Mouse (Mus musculus): ENCODE measurements at regions not wholly inside any gene's neighbourhood (a gene's known extent, or its start where the extent isn't known, plus 50 kb on each side); places are given as distances from the start of the nearest gene placed in this dataset.

GRCm38 (mm10) chr17:61696717-61697116, 1184.4 kb downstream of the Efna5 start:
- H3K27ac ChIP-seq, result no peak overlapping the region
- DNase-seq (ENCODE audit: low spot score), result no peak
- H3K36me3 ChIP-seq (replicated peaks; ENCODE audit: control insufficient read depth, insufficient read depth), result no peaks in the 10 kb centered on the region
- H3K9me3 ChIP-seq (ENCODE audit: control insufficient read depth, low read length), result no peaks in the 10 kb centered on the region
- ATAC-seq (ENCODE audit: low FRiP score), result no peak
- H3K4me3 ChIP-seq (replicated peaks; ENCODE audit: low read length), result no peak overlapping the region
- H3K4me2 ChIP-seq (replicated peaks), result no peak overlapping the region
- no peaks in the 10 kb centered on the region for H3K27me3 ChIP-seq (ENCODE audit: control insufficient read depth, insufficient read depth, low read length)
- 92% methylated on average over 2 of the region's 2 CpGs for WGBS
- no peaks in the 10 kb centered on the region for H3K4me1 ChIP-seq (replicated peaks; ENCODE audit: control insufficient read depth, insufficient read depth, low read length)
- no peak overlapping the region for H3K9ac ChIP-seq

DNA sequence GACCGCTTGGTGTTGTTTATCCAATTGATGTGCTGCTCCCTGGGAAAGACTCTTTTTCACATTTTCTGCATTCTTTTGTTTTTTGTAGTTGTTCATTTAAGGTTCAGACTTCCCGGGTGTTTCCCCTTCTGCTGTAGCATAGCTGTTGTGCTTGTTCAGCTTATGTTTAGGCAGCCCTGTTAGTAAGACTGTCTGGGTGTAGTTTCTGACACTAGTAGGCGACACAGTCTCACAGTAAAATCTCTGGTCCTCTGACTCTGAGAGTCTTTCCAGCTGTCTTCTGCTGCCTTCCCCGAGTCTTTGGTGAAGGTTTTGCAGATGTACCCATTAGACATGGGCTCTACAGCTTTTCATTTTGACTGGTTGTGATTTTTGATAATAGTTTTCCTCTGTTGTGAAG, 1194.8 kb downstream of the Efna5 start:
- no peaks in the 10 kb centered on the region for H3K4me1 ChIP-seq (replicated peaks; ENCODE audit: control insufficient read depth, insufficient read depth, low read length)
- WGBS, result 77% methylated on average over 4 of the region's 4 CpGs
- no peaks in the 10 kb centered on the region for H3K36me3 ChIP-seq (replicated peaks; ENCODE audit: control insufficient read depth, insufficient read depth)
- no peak overlapping the region for H3K9ac ChIP-seq
- H3K27ac ChIP-seq, result no peak overlapping the region
- no peaks in the 10 kb centered on the region for H3K27me3 ChIP-seq (ENCODE audit: control insufficient read depth, insufficient read depth, low read length)
- DNase-seq (ENCODE audit: low spot score), result no peak
- no peaks in the 10 kb centered on the region for H3K9me3 ChIP-seq (ENCODE audit: control insufficient read depth, low read length)
- H3K4me2 ChIP-seq (replicated peaks), result no peak overlapping the region
- no peak for ATAC-seq (ENCODE audit: low FRiP score)
- no peak overlapping the region for H3K4me3 ChIP-seq (replicated peaks; ENCODE audit: low read length)

- DNase-seq (ENCODE audit: low spot score) (no peak), ATAC-seq (ENCODE audit: low FRiP score) (no peak)
- 88% methylated on average over 1 of the region's 1 CpGs for WGBS
- no peaks in the 10 kb centered on the region for H3K4me1 ChIP-seq (replicated peaks; ENCODE audit: control insufficient read depth, insufficient read depth, low read length)
- no peak overlapping the region for H3K9ac ChIP-seq
- H3K4me2 ChIP-seq (replicated peaks), result no peak overlapping the region
- no peak overlapping the region for H3K4me3 ChIP-seq (replicated peaks; ENCODE audit: low read length)
- no peak overlapping the region for H3K27ac ChIP-seq
- H3K36me3 ChIP-seq (replicated peaks; ENCODE audit: control insufficient read depth, insufficient read depth), result no peaks in the 10 kb centered on the region
- no peaks in the 10 kb centered on the region for H3K9me3 ChIP-seq (ENCODE audit: control insufficient read depth, low read length)
- H3K27me3 ChIP-seq (ENCODE audit: control insufficient read depth, insufficient read depth, low read length), result no peaks in the 10 kb centered on the region
Observed at GRCm38 (mm10) chr17:61684524-61684923, 1196.6 kb downstream of the Efna5 start.

GRCm38 (mm10) chr17:61670651-61671050, 1210.5 kb downstream of the Efna5 start:
- H3K9ac ChIP-seq, result no peak overlapping the region
- DNase-seq (ENCODE audit: low spot score) (no peak), ATAC-seq (ENCODE audit: low FRiP score) (no peak)
- H3K9me3 ChIP-seq (ENCODE audit: control insufficient read depth, low read length), result no peaks in the 10 kb centered on the region
- no peaks in the 10 kb centered on the region for H3K36me3 ChIP-seq (replicated peaks; ENCODE audit: control insufficient read depth, insufficient read depth)
- WGBS, result 91% methylated on average over 1 of the region's 1 CpGs
- no peak overlapping the region for H3K27ac ChIP-seq
- no peaks in the 10 kb centered on the region for H3K4me1 ChIP-seq (replicated peaks; ENCODE audit: control insufficient read depth, insufficient read depth, low read length)
- H3K4me3 ChIP-seq (replicated peaks; ENCODE audit: low read length), result no peak overlapping the region
- H3K4me2 ChIP-seq (replicated peaks), result no peak overlapping the region
- H3K27me3 ChIP-seq (ENCODE audit: control insufficient read depth, insufficient read depth, low read length), result no peaks in the 10 kb centered on the region

DNA sequence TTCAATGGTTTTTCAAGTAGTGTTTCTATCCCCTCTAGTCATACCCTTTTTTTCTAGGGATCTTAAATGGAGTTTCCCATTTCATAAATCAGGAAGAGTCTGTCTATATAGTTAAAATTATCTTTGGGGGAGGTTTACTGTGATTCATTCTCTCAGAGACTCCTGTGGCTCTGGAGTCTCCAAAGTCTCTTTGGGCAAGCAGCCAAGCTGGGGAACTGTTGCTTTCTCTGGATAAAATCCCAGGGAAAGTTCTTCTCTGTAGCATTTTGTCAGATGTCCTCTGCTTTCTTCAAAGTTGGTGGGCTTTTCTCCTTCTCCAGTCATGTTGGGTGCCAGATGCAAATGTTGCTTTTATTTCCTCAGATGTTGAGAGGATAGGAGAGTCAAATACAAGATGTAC, 1213.7 kb downstream of the Efna5 start:
- H3K4me3 ChIP-seq (replicated peaks; ENCODE audit: low read length), result no peak overlapping the region
- no peaks in the 10 kb centered on the region for H3K9me3 ChIP-seq (ENCODE audit: control insufficient read depth, low read length)
- no peaks in the 10 kb centered on the region for H3K27me3 ChIP-seq (ENCODE audit: control insufficient read depth, insufficient read depth, low read length)
- H3K4me1 ChIP-seq (replicated peaks; ENCODE audit: control insufficient read depth, insufficient read depth, low read length), result no peaks in the 10 kb centered on the region
- no peak overlapping the region for H3K27ac ChIP-seq
- H3K36me3 ChIP-seq (replicated peaks; ENCODE audit: control insufficient read depth, insufficient read depth), result no peaks in the 10 kb centered on the region
- H3K4me2 ChIP-seq (replicated peaks), result no peak overlapping the region
- DNase-seq (ENCODE audit: low spot score), result no peak
- no peak for ATAC-seq (ENCODE audit: low FRiP score)
- H3K9ac ChIP-seq, result no peak overlapping the region

DNA sequence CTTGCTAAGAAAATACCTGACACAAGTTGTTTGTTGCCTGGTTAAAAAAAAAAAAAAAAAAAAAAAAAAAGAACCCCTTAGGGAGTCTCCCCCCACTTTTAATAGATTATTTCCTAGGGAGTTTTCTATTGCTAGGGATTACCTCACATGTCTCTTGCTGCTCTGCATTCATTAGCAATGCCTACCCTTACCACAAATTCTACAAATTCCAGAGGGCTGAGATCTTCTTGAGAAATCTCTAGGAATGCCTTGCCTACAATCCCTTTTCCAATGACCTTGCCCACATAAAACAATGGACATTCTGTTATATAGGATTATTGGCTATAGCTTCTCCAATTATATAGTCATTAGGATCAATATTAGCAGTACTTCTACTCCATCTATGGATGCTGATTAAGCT, 1216.2 kb downstream of the Efna5 start:
- H3K27me3 ChIP-seq (ENCODE audit: control insufficient read depth, insufficient read depth, low read length), result no peaks in the 10 kb centered on the region
- no peaks in the 10 kb centered on the region for H3K4me1 ChIP-seq (replicated peaks; ENCODE audit: control insufficient read depth, insufficient read depth, low read length)
- H3K9me3 ChIP-seq (ENCODE audit: control insufficient read depth, low read length), result no peaks in the 10 kb centered on the region
- DNase-seq (ENCODE audit: low spot score) (no peak), ATAC-seq (ENCODE audit: low FRiP score) (no peak)
- H3K4me3 ChIP-seq (replicated peaks; ENCODE audit: low read length), result no peak overlapping the region
- H3K27ac ChIP-seq, result no peak overlapping the region
- no peaks in the 10 kb centered on the region for H3K36me3 ChIP-seq (replicated peaks; ENCODE audit: control insufficient read depth, insufficient read depth)
- no peak overlapping the region for H3K4me2 ChIP-seq (replicated peaks)
- no peak overlapping the region for H3K9ac ChIP-seq

DNA sequence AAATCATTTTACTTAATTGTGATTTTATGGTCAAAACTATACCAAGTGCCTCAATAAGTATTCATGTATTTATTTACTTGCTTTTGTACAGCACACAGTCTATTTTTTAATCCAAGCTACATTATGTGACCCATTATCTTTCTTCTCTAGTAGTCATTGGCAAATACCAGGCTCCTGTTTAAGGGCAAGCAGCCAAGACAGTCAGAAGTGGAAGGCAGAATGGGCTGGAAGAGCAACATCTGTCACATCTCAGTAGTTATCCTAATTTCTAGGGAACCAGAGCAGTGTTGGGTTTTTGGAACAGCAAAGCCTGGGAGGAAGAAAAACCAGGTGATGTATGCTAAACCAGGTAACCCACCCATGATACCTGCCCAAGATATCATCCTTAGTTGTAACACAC, 1233.5 kb downstream of the Efna5 start:
- no peaks in the 10 kb centered on the region for H3K36me3 ChIP-seq (replicated peaks; ENCODE audit: control insufficient read depth, insufficient read depth)
- no peaks in the 10 kb centered on the region for H3K27me3 ChIP-seq (ENCODE audit: control insufficient read depth, insufficient read depth, low read length)
- H3K4me2 ChIP-seq (replicated peaks), result no peak overlapping the region
- no peaks in the 10 kb centered on the region for H3K9me3 ChIP-seq (ENCODE audit: control insufficient read depth, low read length)
- H3K9ac ChIP-seq, result no peak overlapping the region
- no peaks in the 10 kb centered on the region for H3K4me1 ChIP-seq (replicated peaks; ENCODE audit: control insufficient read depth, insufficient read depth, low read length)
- H3K4me3 ChIP-seq (replicated peaks; ENCODE audit: low read length), result no peak overlapping the region
- ATAC-seq (ENCODE audit: low FRiP score), result no peak
- DNase-seq (ENCODE audit: low spot score), result no peak
- H3K27ac ChIP-seq, result no peak overlapping the region

DNA sequence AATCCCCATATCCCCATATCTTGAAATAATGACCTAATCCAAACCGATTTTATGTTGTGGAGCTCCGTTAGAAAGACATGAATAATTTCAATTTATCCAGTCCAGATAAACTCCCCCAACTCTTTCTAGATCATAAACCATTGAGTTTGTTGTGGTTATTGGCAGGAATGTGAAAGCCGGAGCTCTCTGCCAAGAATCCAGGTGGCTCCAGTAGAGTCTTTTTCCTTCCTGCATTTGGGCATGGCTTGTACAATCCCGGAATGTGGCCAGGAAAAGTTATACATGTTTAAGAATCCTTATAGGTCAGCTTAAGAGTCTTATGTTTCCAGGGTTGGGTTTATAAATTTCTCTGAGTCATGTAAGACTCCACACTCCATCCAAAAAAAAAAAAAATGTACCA, 1272.8 kb downstream of the Efna5 start:
- Histone ChIP-seq H3K9me3 (ENCODE audit: control insufficient read depth, low read length) (no peaks in the 10 kb centered on the region), H3K27ac (no peak overlapping the region), H3K4me3 (replicated peaks; ENCODE audit: low read length) (no peak overlapping the region), H3K9ac (no peak overlapping the region), H3K36me3 (replicated peaks; ENCODE audit: control insufficient read depth, insufficient read depth) (no peaks in the 10 kb centered on the region), H3K4me2 (replicated peaks) (no peak overlapping the region), H3K4me1 (replicated peaks; ENCODE audit: control insufficient read depth, insufficient read depth, low read length) (no peaks in the 10 kb centered on the region), H3K27me3 (ENCODE audit: control insufficient read depth, insufficient read depth, low read length) (no peaks in the 10 kb centered on the region)
- 86% methylated on average over 4 of the region's 4 CpGs for WGBS
- no peak for DNase-seq (ENCODE audit: low spot score)
- ATAC-seq (ENCODE audit: low FRiP score), result no peak

GRCm38 (mm10) chr17:61606729-61607481, 1274.2 kb downstream of the Efna5 start:
- no peak overlapping the region for H3K4me2 ChIP-seq (replicated peaks)

DNA sequence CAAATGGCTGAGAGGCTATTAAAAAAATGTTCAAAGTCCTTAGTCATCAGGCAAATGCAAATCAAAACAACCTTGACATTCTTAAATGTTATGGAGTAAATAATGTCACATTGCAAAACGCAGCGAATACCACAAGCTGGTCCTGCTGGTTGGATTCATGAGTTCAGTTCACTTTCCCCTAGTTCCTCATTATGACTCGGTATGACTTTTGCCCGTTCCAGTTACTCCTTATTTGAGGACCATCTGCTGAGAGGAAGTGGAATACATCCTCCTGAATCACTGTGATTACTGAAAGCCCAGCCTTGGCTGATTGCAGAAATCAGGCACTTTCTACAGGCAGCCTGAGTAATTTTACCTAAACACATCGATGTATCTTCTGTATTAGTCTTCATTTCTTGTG, 1276.9 kb downstream of the Efna5 start:
- no peak overlapping the region for H3K4me3 ChIP-seq (replicated peaks; ENCODE audit: low read length)
- ATAC-seq (ENCODE audit: low FRiP score) (no peak), DNase-seq (ENCODE audit: low spot score) (no peak)
- H3K9ac ChIP-seq, result no peak overlapping the region
- no peaks in the 10 kb centered on the region for H3K9me3 ChIP-seq (ENCODE audit: control insufficient read depth, low read length)
- no peaks in the 10 kb centered on the region for H3K27me3 ChIP-seq (ENCODE audit: control insufficient read depth, insufficient read depth, low read length)
- H3K4me2 ChIP-seq (replicated peaks), result no peak overlapping the region
- no peaks in the 10 kb centered on the region for H3K4me1 ChIP-seq (replicated peaks; ENCODE audit: control insufficient read depth, insufficient read depth, low read length)
- no peaks in the 10 kb centered on the region for H3K36me3 ChIP-seq (replicated peaks; ENCODE audit: control insufficient read depth, insufficient read depth)
- WGBS, result 89% methylated on average over 5 of the region's 5 CpGs
- H3K27ac ChIP-seq, result no peak overlapping the region

More at GRCm38 (mm10) chr17:61606729-61607481, 1274.2 kb downstream of the Efna5 start:
- H3K27ac ChIP-seq, result no peak overlapping the region
- no peak overlapping the region for H3K4me3 ChIP-seq (replicated peaks; ENCODE audit: low read length)
- DNase-seq (ENCODE audit: low spot score) (peak; percentile 27), ATAC-seq (ENCODE audit: low FRiP score) (no peak; the same call in 1 of the 2 replicates)
- H3K9ac ChIP-seq, result no peak overlapping the region
- no peaks in the 10 kb centered on the region for H3K4me1 ChIP-seq (replicated peaks; ENCODE audit: control insufficient read depth, insufficient read depth, low read length)
- H3K9me3 ChIP-seq (ENCODE audit: control insufficient read depth, low read length), result no peaks in the 10 kb centered on the region
- no peaks in the 10 kb centered on the region for H3K27me3 ChIP-seq (ENCODE audit: control insufficient read depth, insufficient read depth, low read length)
- 68% methylated on average over 14 of the region's 14 CpGs for WGBS
- H3K36me3 ChIP-seq (replicated peaks; ENCODE audit: control insufficient read depth, insufficient read depth), result no peaks in the 10 kb centered on the region

Data from hindbrain, embryonic 14.5 days (tissue).